Mouse (Mus musculus) liver, embryonic 11.5 days (tissue): ENCODE data around the gene Zfp523. TPM values are rescaled to one million over a fixed set of nuclear protein-coding genes. Genes with fewer than 3 reads are reported as not detected.

Experiments used
- ATAC-seq: fragments of 200-750 bp; cut with Nextera tagmentation; replicated peaks from 2 replicates; pipeline ENCODE4 v1.8.0; 2017; ENCODE audit warnings: moderate number of reproducible peaks, mild to moderate bottlenecking, moderate TSS enrichment, moderate library complexity; ENCODE audit not compliant: low FRiP score
- DNase-seq: peaks from one replicate; pipeline ENCODE4 v3.0.0-alpha.2; 2017; ENCODE audit warnings: low spot score
- H3K27ac ChIP-seq: fragments of 300-500 bp; sonication (generic); 2 replicates; pipeline ENCODE4 v1.5.1; 2014; ENCODE audit warnings: mild to moderate bottlenecking, low read depth, low read length, control low read depth
- H3K27me3 ChIP-seq: fragments of 300-500 bp; sonication (generic); replicated peaks from 2 replicates; pipeline ENCODE4 v1.6.1; 2014; ENCODE audit warnings: low read length, mixed read lengths; ENCODE audit not compliant: control insufficient read depth, insufficient read depth
- H3K36me3 ChIP-seq: fragments of 300-500 bp; sonication (generic); 2 replicates; pipeline ENCODE4 v1.6.1; 2014; ENCODE audit warnings: mild to moderate bottlenecking, low read length, moderate library complexity, mixed read lengths; ENCODE audit not compliant: control insufficient read depth, insufficient read depth
- H3K4me1 ChIP-seq: fragments of 300-500 bp; sonication (generic); replicated peaks from 2 replicates; pipeline ENCODE4 v1.6.1; 2014; ENCODE audit warnings: low read length, mixed read lengths; ENCODE audit not compliant: control insufficient read depth, insufficient read depth
- H3K4me2 ChIP-seq: fragments of 300-500 bp; sonication (generic); 2 replicates; pipeline ENCODE4 v1.6.1; 2014; ENCODE audit warnings: mild to moderate bottlenecking, control low read depth, moderate library complexity
- H3K4me3 ChIP-seq: fragments of 300-500 bp; sonication (generic); 2 replicates; pipeline ENCODE4 v1.5.1; 2014; ENCODE audit warnings: low read depth, low read length, control low read depth
- H3K9ac ChIP-seq: fragments of 300-500 bp; sonication (generic); 2 replicates; pipeline ENCODE4 v1.6.1; 2014; ENCODE audit warnings: low read depth, low read length, control low read depth
- H3K9me3 ChIP-seq: fragments of 300-500 bp; sonication (generic); 2 replicates; pipeline ENCODE4 v1.6.1; 2016; ENCODE audit warnings: low read length, inconsistent platforms, mixed read lengths; ENCODE audit not compliant: control insufficient read depth
- WGBS: fragments of 180-500 bp; shearing (Covaris S2); extraction: QIAGEN DNeasy Blood & Tissue Kit; methylation state at CpG from one replicate; pipeline ENCODE4 v1.1.7; 2014; 5-methylcytosine and 5-hydroxymethylcytosine counted together
- polyA plus RNA-seq: library from polyadenylated mRNA; unstranded; fragments of >200 nt; fragmentation: Nextera tagmentation; extraction: Ambion mirVana; gene quantifications from 2 replicates; pipeline ENCODE4 v1.2.1, GENCODE M21; 2014

Zfp523 gene
- polyA plus RNA-seq, 1 experiment from 2014 or later, result 14.6 TPM

GRCm38 (mm10) chr17:28236636-28237015 is 59.7 kb downstream of the Zfp523 start:
- no peak for DNase-seq
- Histone ChIP-seq H3K4me1 (peaks cover 37% of the 10 kb centered on the region), H3K4me2 (peak overlapping the region; percentile 11; the same call in 1 of the 2 replicates), H3K9ac (peak overlapping the region; percentile 42; the same call in 1 of the 2 replicates), H3K27ac (peak overlapping the region; percentile 76), H3K27me3 (no peaks in the 10 kb centered on the region), H3K4me3 (no peak overlapping the region), H3K36me3 (peaks cover 11% of the 10 kb centered on the region), H3K9me3 (no peaks in the 10 kb centered on the region)
- 80% methylated on average over 4 of the region's 4 CpGs for WGBS
- ATAC-seq, result no peak

DNA sequence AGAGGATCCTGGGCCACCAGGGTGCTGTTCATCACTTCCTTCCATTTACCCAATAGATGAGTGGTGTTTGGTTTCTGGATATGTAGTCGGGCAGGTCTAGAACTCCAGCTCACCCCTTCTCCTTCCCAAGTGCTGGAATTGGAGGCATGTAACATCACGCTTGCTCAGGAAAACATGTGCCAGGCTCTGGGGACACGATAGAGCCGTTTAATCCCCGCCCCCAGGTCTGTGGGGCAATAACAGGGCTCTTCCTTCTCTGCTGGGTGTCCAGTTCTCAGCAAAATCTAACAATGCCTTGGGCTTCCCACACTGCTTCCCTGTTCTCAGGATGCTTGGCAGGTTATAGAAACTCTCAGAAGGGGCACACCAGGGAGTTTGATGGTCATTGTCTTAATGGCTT is 60.4 kb downstream of the Zfp523 start:
- Histone ChIP-seq H3K27ac (peak overlapping the region; percentile 76), H3K4me3 (no peak overlapping the region), H3K36me3 (peaks cover 11% of the 10 kb centered on the region), H3K27me3 (no peaks in the 10 kb centered on the region), H3K9ac (peak overlapping the region; percentile 44), H3K4me2 (peak overlapping the region; percentile 40), H3K9me3 (no peaks in the 10 kb centered on the region), H3K4me1 (peaks cover 37% of the 10 kb centered on the region)
- 74% methylated on average over 5 of the region's 5 CpGs for WGBS
- no peak for DNase-seq
- no peak for ATAC-seq

- H3K27ac ChIP-seq, result peak overlapping the region; percentile 76
- H3K4me3 ChIP-seq, result no peak overlapping the region
- peaks cover 11% of the 10 kb centered on the region for H3K36me3 ChIP-seq
- peaks cover 37% of the 10 kb centered on the region for H3K4me1 ChIP-seq
- no peaks in the 10 kb centered on the region for H3K27me3 ChIP-seq
- WGBS, result 57% methylated on average over 6 of the region's 6 CpGs
- H3K9me3 ChIP-seq, result no peaks in the 10 kb centered on the region
- ATAC-seq, result peak; percentile 81
- H3K4me2 ChIP-seq, result peak overlapping the region; percentile 40
- no peak for DNase-seq
- H3K9ac ChIP-seq, result peak overlapping the region; percentile 44; the same call in 1 of the 2 replicates
Measured at GRCm38 (mm10) chr17:28237874-28238273, 60.9 kb downstream of the Zfp523 start.

DNA sequence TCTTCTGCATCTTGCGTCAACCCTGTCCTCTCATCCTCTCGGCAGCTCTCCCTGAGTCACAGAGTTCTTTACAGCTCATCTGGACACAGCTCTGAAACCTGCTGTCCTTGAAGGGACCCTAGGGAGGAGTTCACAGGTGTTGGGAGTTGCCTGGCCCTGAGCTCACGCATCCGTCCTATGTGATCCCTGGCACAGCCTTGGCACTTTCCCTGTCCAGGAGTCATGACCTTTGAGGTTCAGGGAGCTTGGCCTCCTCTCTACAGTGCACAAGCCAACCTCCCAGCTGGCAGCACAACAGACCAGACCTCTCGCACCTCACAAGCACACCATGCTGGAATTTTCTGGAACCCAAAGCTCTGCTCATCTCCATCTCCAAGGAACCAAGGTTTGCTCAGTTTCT is 63.9 kb downstream of the Zfp523 start:
- no peak overlapping the region for H3K4me2 ChIP-seq
- DNase-seq, result no peak
- no peak overlapping the region for H3K9ac ChIP-seq
- peaks cover 11% of the 10 kb centered on the region for H3K36me3 ChIP-seq
- no peaks in the 10 kb centered on the region for H3K9me3 ChIP-seq
- no peak overlapping the region for H3K4me3 ChIP-seq
- WGBS, result 92% methylated on average over 5 of the region's 5 CpGs
- ATAC-seq, result no peak
- no peaks in the 10 kb centered on the region for H3K27me3 ChIP-seq
- H3K27ac ChIP-seq, result no peak overlapping the region
- H3K4me1 ChIP-seq, result peaks cover 39% of the 10 kb centered on the region

DNA sequence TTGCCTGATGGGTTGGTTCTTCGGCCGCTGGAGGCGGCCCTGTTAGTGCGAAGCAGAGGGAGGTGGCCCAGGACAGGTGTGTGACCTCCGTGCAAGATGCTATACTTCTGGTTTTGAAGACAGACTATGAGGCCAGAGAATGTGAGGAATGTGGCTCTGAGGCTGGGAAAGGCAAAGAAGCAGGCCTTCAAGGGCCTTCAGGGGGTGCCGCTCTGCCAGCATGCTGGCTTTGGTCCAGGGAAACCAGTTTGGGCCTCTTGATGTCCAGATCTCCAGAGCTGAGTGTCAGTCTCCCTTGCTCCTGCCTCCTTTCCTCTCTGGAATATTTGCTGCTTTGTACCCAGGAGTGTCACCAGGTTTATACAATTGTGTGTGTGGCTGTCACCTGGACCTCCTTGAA is 65.4 kb downstream of the Zfp523 start:
- ATAC-seq, result no peak
- Histone ChIP-seq H3K9me3 (no peaks in the 10 kb centered on the region), H3K4me3 (no peak overlapping the region), H3K27ac (no peak overlapping the region), H3K4me1 (peaks cover 38% of the 10 kb centered on the region), H3K27me3 (no peaks in the 10 kb centered on the region), H3K9ac (no peak overlapping the region), H3K36me3 (peaks cover 10% of the 10 kb centered on the region), H3K4me2 (no peak overlapping the region)
- 84% methylated on average over 6 of the region's 6 CpGs for WGBS
- DNase-seq, result no peak

GRCm38 (mm10) chr17:28244214-28244613 is 67.3 kb downstream of the Zfp523 start:
- H3K4me2 ChIP-seq, result no peak overlapping the region
- DNase-seq (no peak), ATAC-seq (no peak)
- no peak overlapping the region for H3K9ac ChIP-seq
- no peak overlapping the region for H3K27ac ChIP-seq
- no peaks in the 10 kb centered on the region for H3K27me3 ChIP-seq
- 83% methylated on average over 6 of the region's 6 CpGs for WGBS
- no peak overlapping the region for H3K4me3 ChIP-seq
- H3K4me1 ChIP-seq, result peaks cover 34% of the 10 kb centered on the region
- H3K9me3 ChIP-seq, result no peaks in the 10 kb centered on the region
- H3K36me3 ChIP-seq, result peaks cover 6% of the 10 kb centered on the region

DNA sequence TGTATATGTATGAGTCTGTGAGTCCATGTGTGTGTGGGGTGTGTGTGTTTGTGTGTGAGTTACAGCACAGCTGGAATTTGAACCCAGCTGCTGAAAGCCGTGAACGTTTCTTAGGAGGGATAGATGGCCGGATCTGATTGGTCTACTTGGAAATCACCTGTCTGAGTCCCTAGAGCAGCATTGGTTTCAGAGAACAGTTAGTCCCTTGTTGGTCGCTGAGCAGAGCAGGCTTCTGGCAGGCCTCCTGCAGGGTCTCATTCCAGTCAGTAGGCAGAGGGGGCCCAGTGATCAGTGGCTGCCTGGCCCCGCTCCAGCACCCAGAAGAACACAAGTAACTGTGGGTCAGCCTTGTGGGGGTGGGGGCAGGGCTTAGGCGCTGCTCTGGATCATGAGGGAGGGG is 67.8 kb downstream of the Zfp523 start:
- no peak for DNase-seq
- ATAC-seq, result no peak

GRCm38 (mm10) chr17:28246640-28247039 is 69.7 kb downstream of the Zfp523 start:
- Histone ChIP-seq H3K27ac (no peak overlapping the region), H3K9ac (no peak overlapping the region), H3K27me3 (no peaks in the 10 kb centered on the region), H3K4me3 (no peak overlapping the region), H3K4me2 (no peak overlapping the region), H3K36me3 (no peaks in the 10 kb centered on the region), H3K4me1 (peaks cover 31% of the 10 kb centered on the region), H3K9me3 (no peaks in the 10 kb centered on the region)
- WGBS, result 64% methylated on average over 11 of the region's 11 CpGs
- ATAC-seq (no peak), DNase-seq (no peak)

More for the DNA sequence above, 67.8 kb downstream of the Zfp523 start:
- Histone ChIP-seq H3K27me3 (no peaks in the 10 kb centered on the region), H3K4me3 (no peak overlapping the region), H3K9ac (no peak overlapping the region), H3K4me2 (no peak overlapping the region), H3K27ac (no peak overlapping the region), H3K36me3 (peaks cover 3% of the 10 kb centered on the region), H3K4me1 (peaks cover 34% of the 10 kb centered on the region), H3K9me3 (no peaks in the 10 kb centered on the region)
- WGBS, result 68% methylated on average over 6 of the region's 6 CpGs

GRCm38 (mm10) chr17:28247613-28248012 is 70.7 kb downstream of the Zfp523 start:
- DNase-seq (no peak), ATAC-seq (peak; percentile 25)
- Histone ChIP-seq H3K27me3 (no peaks in the 10 kb centered on the region), H3K4me1 (peaks cover 39% of the 10 kb centered on the region), H3K4me3 (no peak overlapping the region), H3K4me2 (0 out of 2 replicates have a peak overlapping the region, but pooled peaks have one; percentile 6), H3K27ac (no peak overlapping the region), H3K9me3 (no peaks in the 10 kb centered on the region), H3K9ac (no peak overlapping the region), H3K36me3 (no peaks in the 10 kb centered on the region)
- WGBS, result 47% methylated on average over 6 of the region's 6 CpGs
